Mouse (Mus musculus) adrenal gland, postnatal 25 days (tissue): ENCODE measurements around the gene Gm21992. TPM values are rescaled to one million over a fixed set of nuclear protein-coding genes. Genes with fewer than 3 reads are reported as not detected.
A peak's percentile ranks its signal among the peaks of the same experiment; 100 is the strongest.

ENCODE experiments used
- DNase-seq: peaks from one replicate; pipeline ENCODE4 v3.0.0; 2021; ENCODE audit warnings: mixed read lengths
- total RNA-seq: library from RNA; stranded (reverse); gene quantifications from 2 replicates; pipeline ENCODE4 v1.2.3, GENCODE M21; 2021

Gm21992 gene
- total RNA-seq, 1 experiment from 2014 or later, result 30.2 TPM

GRCm38 (mm10) chr19:4711098-4711600, 100.3 kb downstream of the Gm21992 start, which contains the start of gene Sptbn2:
Gene Sptbn2, plus strand, starts transcription at chr19:4711167.
- no peak for DNase-seq

- no peak for DNase-seq
Observed at GRCm38 (mm10) chr19:4708765-4709164, 102.6 kb downstream of the Gm21992 start.

GRCm38 (mm10) chr19:4701221-4701620, 110.2 kb downstream of the Gm21992 start:
- DNase-seq, result no peak

- DNase-seq, result no peak
Observed at GRCm38 (mm10) chr19:4700656-4701055, 110.8 kb downstream of the Gm21992 start.

- DNase-seq, result no peak
Observed at GRCm38 (mm10) chr19:4699821-4700220, 111.6 kb downstream of the Gm21992 start.

- no peak for DNase-seq
Observed at GRCm38 (mm10) chr19:4698856-4699255, 112.6 kb downstream of the Gm21992 start.

- DNase-seq, result peak; percentile 82
Observed at GRCm38 (mm10) chr19:4698205-4698677, 113.2 kb downstream of the Gm21992 start, which contains the start of gene Gm960. Gene Gm960, minus strand, starts transcription at chr19:4698668.

- DNase-seq, result no peak
Observed at GRCm38 (mm10) chr19:4697721-4698120, 113.7 kb downstream of the Gm21992 start.

GRCm38 (mm10) chr19:4697121-4697520, 114.3 kb downstream of the Gm21992 start:
- no peak for DNase-seq

- no peak for DNase-seq
Observed at GRCm38 (mm10) chr19:4694346-4694745, 117.1 kb downstream of the Gm21992 start.

Other genes with a start within 250 kb of the Gm21992 start
- 4.6 and 6.0 TPM in 2 replicates for gene Lrfn4, start 195.9 kb downstream of the Gm21992 start, total RNA-seq
- gene Rce1, start 186.0 kb downstream of the Gm21992 start, total RNA-seq, result 35.4 and 38.2 TPM in 2 replicates
- 1.7 TPM in 1 of 2 replicates, not detected in the other for gene Gm960, start 112.9 kb downstream of the Gm21992 start, total RNA-seq
- 0.73 and 1.00 TPM in 2 replicates for gene Sptbn2, start 100.4 kb downstream of the Gm21992 start, total RNA-seq
- 16.8 and 17.5 TPM in 2 replicates for gene Rbm4b, start 55.1 kb downstream of the Gm21992 start, total RNA-seq
- gene Rbm4, start 17.7 kb downstream of the Gm21992 start, total RNA-seq, result 62.4 and 65.4 TPM in 2 replicates
- 45.4 and 46.5 TPM in 2 replicates for gene Rbm14, start within 50 bp of the Gm21992 start, total RNA-seq
- gene Ccs, start 27.7 kb upstream of the Gm21992 start, total RNA-seq, result 107 and 128 TPM in 2 replicates
- gene Ccdc87, start 27.8 kb upstream of the Gm21992 start, total RNA-seq, result 0.15 TPM in 1 of 2 replicates, not detected in the other
- 361 and 398 TPM in 2 replicates for gene Ctsf, start 43.5 kb upstream of the Gm21992 start, total RNA-seq
- gene Actn3, start 66.3 kb upstream of the Gm21992 start, total RNA-seq, result 0.58 and 0.71 TPM in 2 replicates
- gene Zdhhc24, start 67.1 kb upstream of the Gm21992 start, total RNA-seq, result 21.0 and 23.3 TPM in 2 replicates
- gene Bbs1, start 95.0 kb upstream of the Gm21992 start, total RNA-seq, result 8.4 and 12.3 TPM in 2 replicates
- 102 and 126 TPM in 2 replicates for gene Dpp3, start 116.7 kb upstream of the Gm21992 start, total RNA-seq
- gene Peli3, start 131.5 kb upstream of the Gm21992 start, total RNA-seq, result 8.4 and 11.4 TPM in 2 replicates
- 51.7 and 51.8 TPM in 2 replicates for gene Mrpl11, start 150.5 kb upstream of the Gm21992 start, total RNA-seq
- gene Npas4, start 178.7 kb upstream of the Gm21992 start, total RNA-seq, result 0.33 and 0.43 TPM in 2 replicates
- 4.9 and 5.0 TPM in 2 replicates for gene Slc29a2, start 212.2 kb upstream of the Gm21992 start, total RNA-seq
- gene B4gat1, start 227.2 kb upstream of the Gm21992 start, total RNA-seq, result 16.3 and 41.8 TPM in 2 replicates
- gene AC124502.3, start 227.3 kb upstream of the Gm21992 start, total RNA-seq, result 1.7 and 9.8 TPM in 2 replicates
- gene Brms1, start 229.7 kb upstream of the Gm21992 start, total RNA-seq, result 21.6 and 32.0 TPM in 2 replicates
- gene Rin1, start 238.9 kb upstream of the Gm21992 start, total RNA-seq, result 5.9 and 6.0 TPM in 2 replicates